Mouse (Mus musculus): ENCODE measurements at regions not wholly inside any gene's neighbourhood (a gene's known extent, or its start where the extent isn't known, plus 50 kb on each side); places are given as distances from the start of the nearest gene placed in this dataset.

GRCm38 (mm10) chr11:112473681-112474080 lies 308.3 kb upstream of the Sox9 start:
- TF ChIP-seq EP300 (IDR thresholded peaks at IDR 0.05; ENCODE audit: low read depth) (no peak), CTCF (IDR thresholded peaks at IDR 0.05; ENCODE audit: low read depth) (no peak)

All from liver, embryonic 14.5 days (tissue).